Mouse (Mus musculus): ENCODE measurements around the gene Retnla.

- TF ChIP-seq POLR2A (IDR thresholded peaks at IDR 0.05; ENCODE audit: low read depth, low read length) (no peak), NRF1 (IDR thresholded peaks at IDR 0.05; ENCODE audit: low read depth, low read length) (no peak), CTCF (conservative IDR thresholded peaks at IDR 0.05 in 1 of 2, IDR thresholded peaks at IDR 0.05 in 1 of 2; ENCODE audit: low read depth in 2 of 2, low read length in 2 of 2) (no peak), MYC (IDR thresholded peaks at IDR 0.05; ENCODE audit: low read depth, low read length) (no peak), PAX5 (IDR thresholded peaks at IDR 0.05; ENCODE audit: low read length) (no peak), EP300 (IDR thresholded peaks at IDR 0.05; ENCODE audit: low read length) (no peak), MAX (IDR thresholded peaks at IDR 0.05; ENCODE audit: low read length) (no peak), JUND (conservative IDR thresholded peaks at IDR 0.05; ENCODE audit: low read depth, low read length) (no peak), MXI1 (IDR thresholded peaks at IDR 0.05; ENCODE audit: low read depth, low read length) (no peak)
These were observed 30.0 kb downstream of the Retnla start, which contains the start of gene Retnlg for GRCm38 (mm10) chr16:48872321-48872720.
